Mouse (Mus musculus): Measurements from ENCODE around the gene Hsp90aa1. TPM values are rescaled to one million over a fixed set of nuclear protein-coding genes. Genes with fewer than 3 reads are reported as not detected.
"Not testable (repeated sequence)": the region's sequence is repeated elsewhere in the genome, so short reads cannot be mapped to it uniquely, and the experiment has no call there.

Gene Hsp90aa1
- polyA plus RNA-seq (2015; fragmentation: Nextera tagmentation; extraction: Ambion mirVana): 887 and 955 TPM in 2 replicates

GRCm38 (mm10) chr12:110702556-110702955 lies at the start of gene Hsp90aa1:
Gene Hsp90aa1, minus strand, starts transcription at chr12:110702728.
- no peak within 1 kb of the TSS for H3K4me2 ChIP-seq (replicated peaks)
- H3K4me1 ChIP-seq (replicated peaks): peaks cover 5% of the 10 kb centered on the region
- no peaks in the 10 kb centered on the region for H3K27me3 ChIP-seq (replicated peaks)
- H3K9me3 ChIP-seq: no peaks in the 10 kb centered on the region
- H3K9ac ChIP-seq: no peak within 1 kb of the TSS; the same call in 1 of the 2 replicates
- H3K36me3 ChIP-seq: no peaks in the 10 kb centered on the region
- H3K27ac ChIP-seq: 0 out of 2 replicates have a peak within 1 kb of the TSS, but pooled peaks have one; percentile 36
- ATAC-seq: no peak
- 47% methylated on average over 4 of the region's 4 CpGs for WGBS
- H3K4me3 ChIP-seq (replicated peaks): no peak within 1 kb of the TSS

GRCm38 (mm10) chr12:110750770-110751439 lies 48.4 kb upstream of the Hsp90aa1 start:
- Histone ChIP-seq H3K27ac (no peak overlapping the region), H3K4me2 (replicated peaks) (no peak overlapping the region), H3K27me3 (replicated peaks) (no peaks in the 10 kb centered on the region), H3K4me1 (replicated peaks) (0 out of 2 replicates have a peak, but pooled peaks cover 2% of the 10 kb centered on the region), H3K4me3 (replicated peaks) (no peak overlapping the region), H3K9ac (no peak overlapping the region), H3K9me3 (no peaks in the 10 kb centered on the region), H3K36me3 (0 out of 2 replicates have a peak, but pooled peaks cover 4% of the 10 kb centered on the region)
- ATAC-seq: no peak
- WGBS: 78% methylated on average over 10 of the region's 10 CpGs

DNA sequence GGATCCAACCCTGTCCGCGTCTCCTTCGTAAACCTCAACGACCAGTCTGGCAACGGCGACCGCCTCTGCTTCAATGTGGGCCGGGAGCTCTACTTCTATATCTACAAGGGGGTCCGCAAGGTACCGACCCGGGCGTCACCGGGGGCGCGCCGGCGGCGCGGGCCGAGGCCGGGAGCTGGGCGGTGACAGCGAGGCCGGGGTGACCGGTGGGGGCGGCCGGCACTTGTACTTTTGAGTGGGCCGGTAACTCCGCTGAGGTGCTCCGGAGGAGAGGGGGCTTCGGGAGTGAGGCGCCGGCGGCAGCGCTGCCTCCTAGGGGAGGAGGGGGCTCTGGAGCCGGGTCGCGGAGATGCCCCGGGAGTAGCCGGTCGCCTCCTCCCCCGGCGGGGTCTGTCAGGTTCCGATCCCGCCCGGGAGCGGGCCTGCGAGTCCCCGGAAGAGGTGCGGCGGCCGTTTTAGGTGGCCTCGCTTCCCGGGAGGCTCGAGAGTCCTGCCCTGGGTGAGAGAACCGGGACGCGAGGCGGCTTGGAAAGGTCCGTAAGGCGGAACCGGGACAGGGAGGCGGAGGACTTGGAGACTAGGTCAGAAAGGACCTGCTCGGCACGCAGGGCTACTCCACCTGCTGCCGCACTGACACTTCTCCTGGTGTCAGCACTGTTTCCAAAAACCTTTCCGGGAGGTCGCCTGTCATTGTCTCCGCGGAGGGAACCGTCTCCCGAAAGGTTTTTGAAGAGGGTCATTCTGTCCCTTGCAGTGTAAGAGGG lies 35.8 kb upstream of the Hsp90aa1 start:
- Histone ChIP-seq H3K9ac (peak overlapping the region; percentile 96), H3K36me3 (no peaks in the 10 kb centered on the region), H3K4me1 (replicated peaks) (peaks cover 13% of the 10 kb centered on the region), H3K9me3 (no peaks in the 10 kb centered on the region), H3K27me3 (replicated peaks) (no peaks in the 10 kb centered on the region), H3K4me3 (replicated peaks) (peak overlapping the region; percentile 98), H3K4me2 (replicated peaks) (peak overlapping the region; percentile 83), H3K27ac (peak overlapping the region; percentile 79)
- peak; percentile 63 for ATAC-seq
- under 1% methylated on average over 71 of the region's 72 CpGs for WGBS

GRCm38 (mm10) chr12:110737170-110738157 lies 34.9 kb upstream of the Hsp90aa1 start, which contains the start of gene Wdr20:
Gene Wdr20, plus strand, starts transcription at chr12:110737944.
- Histone ChIP-seq H3K9me3 (no peaks in the 10 kb centered on the region), H3K4me3 (replicated peaks) (peak within 1 kb of the TSS; percentile 98), H3K4me2 (replicated peaks) (peak within 1 kb of the TSS; percentile 92), H3K4me1 (replicated peaks) (peaks cover 13% of the 10 kb centered on the region), H3K36me3 (no peaks in the 10 kb centered on the region), H3K27ac (peak within 1 kb of the TSS; percentile 79), H3K27me3 (replicated peaks) (no peaks in the 10 kb centered on the region), H3K9ac (peak within 1 kb of the TSS; percentile 96)
- under 1% methylated on average over 69 of the region's 69 CpGs for WGBS
- peak; percentile 98 for ATAC-seq

- Histone ChIP-seq H3K4me2 (replicated peaks) (peak overlapping the region; percentile 92), H3K27ac (no peak overlapping the region), H3K4me3 (replicated peaks) (peak overlapping the region; percentile 98), H3K9me3 (no peaks in the 10 kb centered on the region), H3K27me3 (replicated peaks) (no peaks in the 10 kb centered on the region), H3K4me1 (replicated peaks) (peaks cover 13% of the 10 kb centered on the region), H3K36me3 (no peaks in the 10 kb centered on the region), H3K9ac (no peak overlapping the region)
- ATAC-seq: no peak
- WGBS: 10% methylated on average over 4 of the region's 4 CpGs
Observed at GRCm38 (mm10) chr12:110736641-110737040, 34.1 kb upstream of the Hsp90aa1 start.

- not testable (repeated sequence) for ATAC-seq; H3K27me3 ChIP-seq (replicated peaks); H3K4me1 ChIP-seq (replicated peaks); H3K9me3 ChIP-seq; H3K36me3 ChIP-seq; H3K4me2 ChIP-seq (replicated peaks); H3K4me3 ChIP-seq (replicated peaks); H3K27ac ChIP-seq; H3K9ac ChIP-seq
- 93% methylated on average over 3 of the region's 3 CpGs for WGBS
Observed at GRCm38 (mm10) chr12:110733254-110733653, 30.7 kb upstream of the Hsp90aa1 start.

- ATAC-seq: no peak
Observed at GRCm38 (mm10) chr12:110726428-110726827, 23.9 kb upstream of the Hsp90aa1 start.

DNA sequence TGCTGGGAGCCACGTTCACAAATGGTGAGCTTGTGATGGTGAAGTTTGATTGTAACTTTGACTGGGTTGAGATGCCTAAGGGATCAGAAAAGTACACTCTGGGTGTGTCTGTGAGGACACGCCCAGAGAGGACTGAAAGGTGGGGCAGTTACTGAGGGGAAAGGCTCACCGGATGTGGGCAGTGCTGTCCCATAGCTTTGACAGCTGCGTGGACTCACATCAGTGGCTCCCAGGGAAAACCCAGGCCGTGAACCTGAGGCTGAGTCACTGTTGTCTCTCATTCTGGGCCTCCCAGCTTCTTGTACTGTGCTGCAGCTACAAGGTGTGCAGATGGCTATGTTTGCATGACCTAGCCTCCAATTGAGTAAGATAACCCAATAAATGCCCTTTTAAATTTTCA lies 23.0 kb upstream of the Hsp90aa1 start:
- no peak overlapping the region for H3K27ac ChIP-seq
- H3K4me3 ChIP-seq (replicated peaks): no peak overlapping the region
- no peaks in the 10 kb centered on the region for H3K36me3 ChIP-seq
- no peaks in the 10 kb centered on the region for H3K4me1 ChIP-seq (replicated peaks)
- peak; percentile 31; the same call in 1 of the 2 replicates for ATAC-seq
- H3K4me2 ChIP-seq (replicated peaks): no peak overlapping the region
- 68% methylated on average over 5 of the region's 5 CpGs for WGBS
- H3K9me3 ChIP-seq: no peaks in the 10 kb centered on the region
- H3K9ac ChIP-seq: no peak overlapping the region
- 0 out of 2 replicates have a peak, but pooled peaks cover under 1% of the 10 kb centered on the region for H3K27me3 ChIP-seq (replicated peaks)

More at GRCm38 (mm10) chr12:110726428-110726827, 23.9 kb upstream of the Hsp90aa1 start:
- Histone ChIP-seq H3K9ac (no peak overlapping the region), H3K36me3 (no peaks in the 10 kb centered on the region), H3K27me3 (replicated peaks) (no peaks in the 10 kb centered on the region), H3K4me1 (replicated peaks) (no peaks in the 10 kb centered on the region), H3K4me3 (replicated peaks) (no peak overlapping the region), H3K9me3 (no peaks in the 10 kb centered on the region), H3K4me2 (replicated peaks) (no peak overlapping the region), H3K27ac (no peak overlapping the region)
- WGBS: 62% methylated on average over 1 of the region's 1 CpGs

DNA sequence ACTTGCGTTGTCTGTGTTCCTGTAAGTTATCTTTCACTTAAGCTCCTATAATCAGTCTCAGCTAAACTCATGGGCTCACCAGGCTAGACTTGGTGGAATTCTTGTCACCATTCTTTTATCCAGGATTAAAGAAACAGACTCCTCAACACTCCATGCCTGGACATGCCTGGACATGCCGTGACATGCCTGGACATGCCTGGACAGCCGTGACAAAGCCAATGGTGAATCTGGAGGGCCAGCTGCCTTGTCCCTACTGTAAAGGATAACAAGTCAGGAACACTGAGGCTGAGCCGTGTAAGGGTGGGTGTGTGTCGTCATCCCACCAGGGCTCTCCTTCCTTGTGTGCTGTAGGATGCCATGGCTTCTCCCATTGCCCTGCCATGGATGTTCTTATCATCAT lies 22.5 kb upstream of the Hsp90aa1 start:
- Histone ChIP-seq H3K9me3 (no peaks in the 10 kb centered on the region), H3K4me1 (replicated peaks) (no peaks in the 10 kb centered on the region), H3K9ac (no peak overlapping the region), H3K27me3 (replicated peaks) (0 out of 2 replicates have a peak, but pooled peaks cover 3% of the 10 kb centered on the region), H3K4me2 (replicated peaks) (no peak overlapping the region), H3K4me3 (replicated peaks) (no peak overlapping the region), H3K27ac (no peak overlapping the region), H3K36me3 (no peaks in the 10 kb centered on the region)
- WGBS: 92% methylated on average over 5 of the region's 5 CpGs
- ATAC-seq: no peak

DNA sequence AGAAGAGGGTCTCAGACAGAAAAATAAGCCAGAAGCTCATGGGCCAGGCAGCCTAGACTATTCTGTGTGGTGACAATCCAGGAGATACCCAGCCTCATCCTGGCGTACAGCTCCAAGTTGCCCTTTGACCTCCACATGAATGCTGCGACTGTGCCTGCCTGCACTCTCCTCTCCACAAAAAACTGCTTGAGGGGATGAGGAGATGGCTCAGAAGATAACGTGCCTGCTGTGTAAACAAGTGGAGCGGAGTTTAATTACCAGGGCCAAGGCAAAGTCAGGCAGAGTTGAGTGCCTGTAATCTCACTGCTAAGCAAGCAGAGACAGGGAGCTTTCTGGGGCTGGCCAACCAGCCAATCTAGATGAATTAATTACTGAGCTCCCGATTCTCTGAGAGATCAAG lies 13.5 kb upstream of the Hsp90aa1 start:
- Histone ChIP-seq H3K9ac (no peak overlapping the region), H3K4me1 (replicated peaks) (no peaks in the 10 kb centered on the region), H3K4me3 (replicated peaks) (no peak overlapping the region), H3K4me2 (replicated peaks) (no peak overlapping the region), H3K27ac (no peak overlapping the region), H3K9me3 (no peaks in the 10 kb centered on the region), H3K36me3 (no peaks in the 10 kb centered on the region), H3K27me3 (replicated peaks) (peaks cover 6% of the 10 kb centered on the region; the same call in 1 of the 2 replicates)
- 10% methylated on average over 5 of the region's 5 CpGs for WGBS
- ATAC-seq: peak; percentile 67

DNA sequence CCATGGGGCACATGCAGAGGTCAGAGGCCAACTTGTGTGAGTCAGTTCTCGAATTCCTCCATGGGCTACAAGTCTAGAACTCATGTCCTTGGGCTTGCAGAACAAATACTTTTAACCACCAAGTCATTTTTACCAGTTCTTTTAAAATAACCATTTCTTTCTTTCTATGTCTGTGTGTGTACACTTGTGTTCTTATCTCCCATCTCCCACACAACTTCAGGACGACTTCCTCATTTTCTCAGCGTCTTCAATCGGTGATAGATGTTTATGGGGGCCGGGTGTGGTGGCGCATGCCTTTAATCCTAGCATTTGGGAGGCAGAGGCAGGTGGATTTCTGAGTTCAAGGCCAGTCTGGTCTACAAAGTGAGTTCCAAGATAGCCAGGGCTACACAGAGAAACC lies 11.7 kb upstream of the Hsp90aa1 start:
- Histone ChIP-seq H3K4me3 (replicated peaks) (no peak overlapping the region), H3K4me1 (replicated peaks) (no peaks in the 10 kb centered on the region), H3K9me3 (no peaks in the 10 kb centered on the region), H3K27ac (no peak overlapping the region), H3K36me3 (no peaks in the 10 kb centered on the region), H3K9ac (no peak overlapping the region), H3K27me3 (replicated peaks) (peaks cover 1% of the 10 kb centered on the region; the same call in 1 of the 2 replicates), H3K4me2 (replicated peaks) (no peak overlapping the region)
- ATAC-seq: no peak
- 84% methylated on average over 6 of the region's 6 CpGs for WGBS

Measured in intestine, embryonic 15.5 days (tissue).